Mouse (Mus musculus) gonadal fat pad, adult 2 months (tissue): ENCODE measurements around the gene Nbea. TPM values are rescaled to one million over a fixed set of nuclear protein-coding genes. Genes with fewer than 3 reads are reported as not detected.

ENCODE experiments used
- DNase-seq: peaks from one replicate; pipeline ENCODE4 v3.0.0-alpha.2; 2012; ENCODE audit warnings: low read depth
- polyA plus RNA-seq: library from polyadenylated mRNA; depleted of rRNA; stranded (reverse); fragments of >200 nt; gene quantifications from 2 replicates; pipeline ENCODE4 v1.2.3, GENCODE M21; 2012

The Nbea gene
- polyA plus RNA-seq, 1 experiment = 16.6 TPM

DNA sequence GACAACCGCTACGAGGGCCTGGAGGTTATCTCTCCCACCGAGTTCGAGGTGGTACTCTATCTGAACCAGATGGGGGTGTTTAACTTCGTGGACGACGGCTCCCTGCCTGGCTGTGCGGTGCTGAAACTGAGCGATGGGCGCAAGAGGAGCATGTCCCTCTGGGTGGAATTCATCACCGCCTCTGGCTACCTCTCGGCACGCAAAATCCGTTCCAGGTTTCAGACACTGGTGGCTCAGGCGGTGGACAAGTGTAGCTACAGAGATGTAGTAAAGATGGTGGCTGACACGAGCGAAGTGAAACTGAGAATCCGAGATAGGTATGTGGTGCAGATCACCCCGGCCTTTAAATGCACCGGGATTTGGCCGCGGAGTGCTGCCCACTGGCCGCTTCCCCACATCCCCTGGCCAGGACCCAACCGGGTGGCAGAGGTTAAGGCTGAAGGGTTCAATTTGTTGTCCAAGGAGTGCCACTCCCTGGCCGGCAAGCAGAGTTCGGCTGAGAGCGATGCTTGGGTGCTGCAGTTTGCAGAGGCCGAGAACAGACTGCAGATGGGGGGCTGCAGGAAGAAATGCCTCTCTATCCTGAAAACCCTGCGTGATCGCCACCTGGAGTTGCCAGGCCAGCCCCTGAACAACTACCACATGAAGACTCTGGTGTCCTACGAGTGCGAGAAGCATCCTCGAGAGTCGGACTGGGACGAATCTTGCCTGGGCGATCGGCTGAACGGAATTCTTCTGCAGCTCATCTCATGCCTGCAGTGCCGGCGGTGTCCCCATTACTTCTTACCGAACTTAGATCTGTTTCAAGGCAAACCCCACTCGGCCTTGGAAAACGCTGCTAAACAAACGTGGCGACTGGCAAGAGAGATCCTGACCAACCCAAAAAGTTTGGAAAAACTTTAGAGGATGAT lies 400.1 kb downstream of the Nbea start:
- no peak for DNase-seq

- no peak for DNase-seq
Measured at GRCm38 (mm10) chr3:55782771-55783170, 400.7 kb downstream of the Nbea start.

DNA sequence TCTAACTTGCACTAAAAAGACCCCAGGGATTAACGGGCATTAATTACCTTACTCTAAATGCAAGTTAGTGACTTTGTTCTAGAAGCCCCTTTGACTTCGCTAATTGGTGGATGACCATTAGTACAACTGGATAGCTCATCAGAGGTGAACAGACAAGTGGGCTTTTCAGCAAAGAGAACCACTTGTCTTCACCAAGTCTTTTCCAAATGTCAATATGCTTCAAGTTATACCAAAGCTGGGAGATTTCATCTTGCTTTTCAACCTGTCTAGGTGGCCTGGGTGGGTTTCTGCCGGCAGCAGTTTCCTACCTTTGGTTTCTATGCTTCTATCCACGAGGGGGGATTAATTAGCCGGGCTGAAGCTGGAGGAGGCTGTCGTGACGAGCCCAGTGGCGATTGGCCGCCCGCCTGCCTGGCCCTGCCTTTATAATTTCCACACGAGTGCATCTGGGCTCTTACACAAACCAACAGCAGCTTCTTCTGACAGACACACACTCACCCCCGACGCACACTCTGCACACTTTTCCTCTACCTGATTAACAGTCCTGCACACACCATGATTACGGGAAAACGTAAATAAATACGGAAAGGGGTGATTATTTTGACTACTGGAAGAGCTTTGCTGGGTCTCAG lies 401.3 kb downstream of the Nbea start, which contains the start of gene Mab21l1:
Mab21l1 (plus strand) TSS at position 455 of the 632 bp plus-strand sequence.
- no peak for DNase-seq

GRCm38 (mm10) chr3:55781429-55782055 lies 402.0 kb downstream of the Nbea start:
- no peak for DNase-seq

- DNase-seq = no peak
Measured at GRCm38 (mm10) chr3:55780120-55781070, 403.1 kb downstream of the Nbea start.

GRCm38 (mm10) chr3:55778764-55779730 lies 404.5 kb downstream of the Nbea start:
- DNase-seq = no peak

GRCm38 (mm10) chr3:55777501-55777900 lies 406.0 kb downstream of the Nbea start:
- DNase-seq = no peak

DNA sequence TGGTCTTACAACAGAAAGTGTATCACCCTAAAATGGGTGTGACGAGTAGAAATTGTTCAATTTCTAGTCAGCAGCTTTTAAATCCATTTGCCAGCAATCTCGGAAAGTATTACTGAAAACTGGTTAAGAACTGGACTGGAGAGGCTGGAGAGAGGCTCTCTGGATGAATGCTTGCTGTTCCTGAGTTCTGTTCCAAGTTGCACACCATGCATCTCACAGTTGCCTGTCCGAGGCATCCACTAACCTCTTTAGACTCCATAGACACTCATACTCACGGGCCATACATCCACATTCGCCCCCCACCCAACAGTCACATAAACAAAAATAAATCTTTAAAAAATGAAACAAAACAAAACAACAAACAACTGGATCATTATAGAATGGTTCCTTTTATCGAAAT lies 407.7 kb downstream of the Nbea start:
- no peak for DNase-seq

GRCm38 (mm10) chr3:55775245-55775644 lies 408.3 kb downstream of the Nbea start:
- DNase-seq = no peak

GRCm38 (mm10) chr3:55774203-55774602 lies 409.3 kb downstream of the Nbea start:
- DNase-seq = no peak

GRCm38 (mm10) chr3:55769308-55769707 lies 414.2 kb downstream of the Nbea start:
- DNase-seq = no peak

GRCm38 (mm10) chr3:55768654-55769053 lies 414.8 kb downstream of the Nbea start:
- DNase-seq = peak; percentile 80

DNA sequence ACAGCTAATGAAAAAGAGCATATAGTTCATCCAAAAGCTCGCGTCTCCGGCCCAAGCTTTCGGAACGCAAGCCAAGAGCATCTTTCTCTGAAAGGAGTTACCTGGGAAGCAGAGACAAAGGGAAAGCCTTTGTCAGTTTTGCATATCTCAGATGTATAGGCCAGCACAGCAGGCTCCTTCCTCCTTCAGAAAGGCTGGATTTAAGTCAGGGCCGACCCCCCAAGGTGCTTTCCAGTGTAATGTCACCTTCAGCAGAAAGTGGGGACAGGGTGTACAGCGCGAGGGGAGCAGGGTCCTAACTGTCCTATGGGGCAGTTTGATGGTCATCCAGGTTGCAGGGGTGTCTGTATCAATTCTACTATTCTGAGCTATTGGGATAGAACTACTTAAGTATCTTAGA lies 419.9 kb downstream of the Nbea start:
- no peak for DNase-seq

- DNase-seq = no peak
Measured at GRCm38 (mm10) chr3:55758297-55758696, 425.2 kb downstream of the Nbea start.

DNA sequence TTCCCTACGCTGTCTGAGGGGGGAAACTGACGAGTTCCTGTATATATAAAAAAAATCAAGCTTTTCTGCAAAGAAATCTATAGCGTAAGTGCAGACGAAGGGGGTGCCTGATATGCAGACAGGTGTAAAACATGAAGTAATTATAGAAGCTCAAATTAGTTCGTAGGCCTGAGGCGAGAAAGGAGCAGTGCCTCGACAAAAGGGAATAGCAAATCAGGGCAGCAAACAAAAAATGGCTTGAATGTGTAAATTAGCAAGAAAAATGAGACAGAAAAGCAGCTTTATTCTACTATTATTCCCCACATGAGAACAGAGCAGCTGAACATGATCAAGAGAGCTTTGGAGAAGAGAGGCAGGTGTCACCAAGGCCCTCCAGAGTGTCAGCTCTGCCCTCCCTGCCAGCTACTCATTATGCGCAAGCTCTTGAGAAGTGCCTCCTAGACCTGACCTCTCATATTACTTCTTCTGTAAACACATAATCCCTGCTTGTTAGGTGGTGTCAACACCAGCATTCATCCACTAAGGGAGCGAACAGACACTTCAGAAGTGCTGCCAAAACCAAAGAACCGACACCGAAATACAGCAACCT lies 426.8 kb downstream of the Nbea start:
- no peak for DNase-seq

DNA sequence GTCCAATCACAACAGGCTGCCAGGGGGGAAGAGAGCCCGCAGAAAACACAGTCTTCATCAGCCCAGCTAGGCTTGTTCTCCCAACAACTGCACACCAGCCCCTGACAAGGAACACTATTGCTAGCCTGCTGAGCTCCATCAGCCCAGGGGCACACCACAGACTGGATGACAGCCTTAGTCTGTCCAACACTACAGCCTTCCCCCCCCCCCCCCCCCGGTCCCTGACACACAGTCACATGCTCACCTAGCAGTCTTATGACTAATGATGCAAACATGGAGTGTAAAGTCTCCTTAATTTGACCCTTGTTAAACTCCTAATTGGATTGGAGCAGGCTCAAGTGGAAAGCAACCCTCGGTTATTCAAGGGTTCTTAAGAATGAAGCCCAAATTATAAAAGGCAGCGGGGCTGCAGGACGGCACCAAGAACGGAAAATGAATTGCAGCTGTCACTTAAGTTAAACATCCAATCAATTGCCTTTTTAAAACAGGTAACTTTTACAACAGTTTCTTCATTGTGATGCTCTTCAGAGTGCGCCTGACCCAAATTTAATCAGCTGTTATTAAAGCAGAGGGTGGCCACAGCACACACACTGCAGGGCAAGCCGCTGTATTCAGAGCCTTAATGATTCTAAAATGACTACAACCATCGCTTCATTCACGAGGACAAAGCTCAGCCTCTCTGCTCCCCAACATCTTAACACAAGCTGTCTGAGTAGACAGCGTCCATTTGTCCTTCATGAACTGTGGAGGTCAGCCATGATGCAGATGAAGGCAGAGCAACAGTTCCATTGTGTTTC lies 427.5 kb downstream of the Nbea start:
- DNase-seq = no peak

DNA sequence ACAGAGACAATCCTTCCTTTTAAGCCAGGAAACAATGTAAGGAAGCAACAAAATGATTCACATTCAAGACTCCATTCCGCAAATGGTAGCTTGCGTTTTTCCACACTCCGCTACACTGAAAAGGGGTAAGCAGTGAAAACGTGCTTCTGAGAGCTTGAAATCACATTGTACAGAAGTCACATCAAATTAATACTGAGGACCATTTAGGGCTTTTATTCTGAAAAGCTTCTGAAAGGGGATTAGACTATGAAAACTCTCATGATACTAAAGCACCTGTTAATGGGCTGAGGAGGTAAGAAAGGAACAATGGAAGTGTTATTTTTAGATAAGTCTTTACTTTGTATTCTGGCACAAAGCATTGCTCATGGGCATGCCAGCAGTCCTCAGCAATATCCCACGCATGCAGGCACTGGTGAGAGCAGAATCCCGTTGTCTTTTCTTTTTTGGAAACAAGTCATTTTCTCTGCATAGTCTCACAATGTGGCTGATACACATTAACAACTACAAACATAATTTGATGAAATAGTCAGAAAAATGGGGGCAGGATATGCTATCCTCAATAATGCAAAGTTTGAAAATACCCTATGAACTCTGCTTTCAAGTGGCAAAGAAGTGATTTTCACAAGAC lies 428.4 kb downstream of the Nbea start:
- no peak for DNase-seq

DNA sequence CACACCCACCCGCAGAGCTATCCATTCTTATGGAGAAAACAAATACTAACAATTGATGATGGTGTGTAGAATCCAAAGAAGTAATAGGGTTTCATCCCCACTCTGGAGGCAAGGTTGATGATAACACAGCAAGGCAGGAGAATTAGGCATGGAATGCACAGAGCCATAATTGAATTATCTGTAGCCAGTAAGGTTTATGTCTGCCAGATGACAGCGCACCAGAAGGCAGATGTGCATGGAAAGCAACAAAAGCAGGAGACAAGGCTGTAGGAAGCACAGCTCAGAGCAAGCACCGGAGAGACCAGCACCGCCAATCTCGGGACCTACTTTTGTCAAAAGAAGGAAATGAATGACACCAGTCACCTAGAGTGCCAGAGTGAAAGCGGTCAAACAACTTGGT lies 429.6 kb downstream of the Nbea start:
- DNase-seq = no peak

DNA sequence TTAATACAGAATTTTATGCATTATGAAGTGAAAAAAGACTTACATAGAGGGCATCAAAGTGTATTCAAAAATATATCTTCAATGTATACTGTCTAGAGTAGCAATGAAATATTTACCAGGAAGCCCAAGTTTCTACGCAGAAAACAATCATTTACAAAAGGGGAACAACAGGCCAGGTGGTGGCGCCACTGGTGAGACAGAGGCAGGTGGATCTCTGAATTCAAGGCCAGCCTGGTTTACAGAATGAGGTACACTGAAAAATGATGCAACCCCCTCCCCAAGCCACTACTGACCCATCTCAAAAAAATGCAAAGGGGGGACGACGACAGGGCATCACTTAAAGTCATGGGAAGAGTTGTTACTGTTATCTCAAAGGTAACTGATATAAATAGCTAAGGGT lies 430.9 kb downstream of the Nbea start:
- no peak for DNase-seq
